Comparison of ENCODE assay signal across 8 mouse cellular contexts in the genomic region with DNA sequence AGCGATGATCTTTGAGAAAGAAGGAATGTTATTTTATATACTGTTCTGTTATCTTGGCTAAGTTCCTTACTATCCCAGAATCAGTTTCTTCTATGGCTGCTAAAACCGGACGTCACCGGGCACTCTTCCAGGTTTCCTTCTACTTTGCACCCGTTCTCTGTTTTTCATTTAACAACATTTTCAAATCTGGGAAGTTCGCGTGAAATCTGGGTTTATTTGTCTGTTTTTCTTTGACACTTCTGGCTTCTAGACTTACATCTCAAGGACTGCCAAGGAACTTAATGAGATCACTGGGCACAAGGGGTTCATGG. TPM values are rescaled to one million over a fixed set of nuclear protein-coding genes. Genes with fewer than 3 reads are reported as not detected.
DNase-seq lines count a peak whose midpoint lies in the region; ATAC-seq lines count a peak whose summit lies in the region.

No protein-coding gene starts in this region.

- no peaks in the 10 kb centered on the region for H3K27me3 ChIP-seq in limb, embryonic 12.5 days
- H3K27me3 ChIP-seq in midbrain, embryonic 15.5 days (replicated peaks), result no peaks in the 10 kb centered on the region

- peak overlapping the region; percentile 54 for H3K4me2 ChIP-seq in limb, embryonic 12.5 days
- peak overlapping the region; percentile 68 for H3K4me2 ChIP-seq in midbrain, embryonic 15.5 days

- peaks cover 15% of the 10 kb centered on the region; the same call in 1 of the 2 replicates for H3K36me3 ChIP-seq in limb, embryonic 12.5 days
- H3K36me3 ChIP-seq in midbrain, embryonic 15.5 days (replicated peaks), result 0 out of 2 replicates have a peak, but pooled peaks cover 5% of the 10 kb centered on the region

- H3K9ac ChIP-seq in limb, embryonic 12.5 days (replicated peaks), result peak overlapping the region; percentile 73
- peak overlapping the region; percentile 90 for H3K9ac ChIP-seq in midbrain, embryonic 15.5 days

- peak overlapping the region; percentile 87 for H3K27ac ChIP-seq in limb, embryonic 12.5 days
- H3K27ac ChIP-seq in midbrain, embryonic 15.5 days, result peak overlapping the region; percentile 88

- peak overlapping the region; percentile 67 for H3K4me3 ChIP-seq in limb, embryonic 12.5 days (replicated peaks)
- peak overlapping the region; percentile 88 for H3K4me3 ChIP-seq in midbrain, embryonic 15.5 days

- WGBS in limb, embryonic 12.5 days, result 31% methylated on average over 7 of the region's 7 CpGs
- WGBS in midbrain, embryonic 15.5 days, result 34% methylated on average over 7 of the region's 7 CpGs

- no peak for ATAC-seq in limb, embryonic 12.5 days (ENCODE audit: insufficient number of reproducible peaks, insufficient read depth, low FRiP score, low TSS enrichment, low read depth)
- ATAC-seq in midbrain, embryonic 15.5 days (replicated peaks), result peak; percentile 21; the same call in 1 of the 2 replicates

- H3K9me3 ChIP-seq in limb, embryonic 12.5 days, result no peaks in the 10 kb centered on the region
- no peaks in the 10 kb centered on the region for H3K9me3 ChIP-seq in midbrain, embryonic 15.5 days

- DNase-seq in adrenal gland, postnatal 25 days, result peak; percentile 48
- no peak for DNase-seq in adrenal gland, adult 18-20 months (ENCODE audit: low spot score in 2 of 2)
- peak; percentile 49 for DNase-seq in urinary bladder, postnatal 14 days (ENCODE audit: low spot score)
- DNase-seq in urinary bladder, adult 18-20 months (ENCODE audit: low spot score in 2 of 2), result no peak
- DNase-seq in heart, postnatal 4 days, result peak; percentile 65
- no peak for DNase-seq in c-Kit-positive CD71-positive TER-119-positive erythroid progenitor cells, embryonic 14.5 days (ENCODE audit: low spot score)

- peaks cover 10% of the 10 kb centered on the region for H3K4me1 ChIP-seq in limb, embryonic 12.5 days (replicated peaks)
- H3K4me1 ChIP-seq in midbrain, embryonic 15.5 days, result peaks cover 21% of the 10 kb centered on the region

RNA-seq across cellular contexts. Expression of a gene that starts 0.5 kb away (rescaled TPM):
- total RNA-seq in adrenal gland, postnatal 25 days (2021), result 99.7 and 118 TPM in 2 replicates
- total RNA-seq in adrenal gland, adult 18-20 months (2021), result 100 to 1,000 TPM; 119 to 133 TPM
- 10 to 100 TPM; 85.6 to 96.9 TPM for total RNA-seq in heart, postnatal 4 days (2021)
- polyA plus RNA-seq in limb, embryonic 12.5 days (2016; fragmentation: Nextera tagmentation; extraction: Ambion mirVana), result 141 and 147 TPM in 2 replicates
- polyA plus RNA-seq in midbrain, embryonic 15.5 days (2015; fragmentation: Nextera tagmentation; extraction: Ambion mirVana), result 68.8 and 77.0 TPM in 2 replicates

RNA-seq across cellular contexts. Expression of a gene that starts 57.0 kb away (rescaled TPM):
- total RNA-seq in adrenal gland, postnatal 25 days (2021), result 18.3 and 22.8 TPM in 2 replicates
- 10 to 100 TPM; 15.9 to 18.8 TPM for total RNA-seq in adrenal gland, adult 18-20 months (2021)
- 10 to 100 TPM; 19.0 to 21.7 TPM for total RNA-seq in heart, postnatal 4 days (2021)
- polyA plus RNA-seq in limb, embryonic 12.5 days (2016; fragmentation: Nextera tagmentation; extraction: Ambion mirVana), result 46.5 and 49.2 TPM in 2 replicates
- polyA plus RNA-seq in midbrain, embryonic 15.5 days (2015; fragmentation: Nextera tagmentation; extraction: Ambion mirVana), result 30.1 and 31.1 TPM in 2 replicates

Comparison
In these comparisons a context has a peak if more than half of its experiments do, and no peak if none do; other contexts are left out.
1. DNase-seq: peak in adrenal gland, postnatal 25 days (single experiment), urinary bladder, postnatal 14 days (single experiment) and heart, postnatal 4 days (single experiment); none in adrenal gland, adult 18-20 months (0 of 2), urinary bladder, adult 18-20 months (0 of 2) and c-Kit-positive CD71-positive TER-119-positive erythroid progenitor cells, embryonic 14.5 days (single experiment).